Mouse (Mus musculus): ENCODE measurements around the gene Tmem63c.

The Tmem63c gene

DNA sequence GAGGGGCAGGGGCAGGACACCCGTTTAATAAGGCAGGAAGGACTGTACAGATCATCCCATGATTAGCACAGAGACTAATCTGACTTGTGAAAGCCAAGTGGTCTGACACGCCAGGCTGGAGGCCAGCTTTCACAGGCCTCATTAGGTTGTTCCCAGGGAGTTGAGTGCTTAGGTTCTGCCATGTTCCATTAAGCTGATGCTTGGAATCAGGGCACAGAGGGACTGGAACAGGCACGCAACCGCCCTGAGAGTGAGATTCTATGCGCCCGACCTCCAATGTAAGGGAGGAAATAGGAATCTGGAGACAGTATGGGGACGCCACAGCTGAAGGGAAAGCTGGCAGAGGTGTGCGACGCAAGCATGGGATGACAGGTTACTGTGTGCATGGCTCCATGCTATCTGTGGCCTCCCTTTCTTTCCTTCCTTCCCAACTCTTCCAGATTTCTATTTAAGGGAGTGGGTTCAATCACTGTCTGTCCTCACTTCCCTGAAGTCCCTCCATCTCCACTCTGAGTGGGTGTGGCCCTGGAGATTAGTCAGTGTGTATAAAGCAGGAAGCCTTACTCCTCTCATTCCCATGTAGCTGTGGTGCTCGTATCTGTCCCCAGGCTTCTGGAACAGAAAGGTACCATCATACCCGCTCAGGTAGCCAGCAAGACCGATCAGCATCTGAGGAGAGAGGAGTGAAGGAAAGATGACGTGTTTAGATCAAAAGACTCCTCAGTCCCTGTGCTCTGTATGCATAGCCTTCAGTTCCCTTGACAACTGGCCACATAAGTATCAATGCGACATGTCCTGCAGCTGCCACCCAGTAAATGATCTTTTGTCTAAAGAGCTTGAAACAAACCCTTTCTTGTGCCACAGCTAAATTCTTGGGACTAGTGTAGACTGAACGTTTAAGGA, 116.5 kb downstream of the Tmem63c start:
- no peak for DNase-seq

DNA sequence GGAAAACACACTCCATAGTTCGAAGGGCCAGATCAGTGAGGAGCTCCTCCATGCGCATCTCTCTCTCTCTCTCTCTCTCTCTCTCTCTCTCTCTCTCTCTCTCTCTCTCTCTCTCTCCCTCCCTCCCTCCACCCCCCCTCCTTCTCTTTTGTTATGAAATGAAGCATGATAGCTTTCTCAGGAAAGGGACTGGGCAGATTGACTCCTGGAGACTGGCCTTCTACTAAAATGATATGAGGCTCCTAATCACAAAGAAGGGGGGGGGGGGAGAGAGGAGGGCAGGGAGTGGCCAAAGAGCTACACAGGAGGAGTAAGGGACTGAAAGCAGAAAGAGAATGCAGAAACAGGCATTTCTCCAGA, 117.2 kb downstream of the Tmem63c start:
- no peak for DNase-seq

DNA sequence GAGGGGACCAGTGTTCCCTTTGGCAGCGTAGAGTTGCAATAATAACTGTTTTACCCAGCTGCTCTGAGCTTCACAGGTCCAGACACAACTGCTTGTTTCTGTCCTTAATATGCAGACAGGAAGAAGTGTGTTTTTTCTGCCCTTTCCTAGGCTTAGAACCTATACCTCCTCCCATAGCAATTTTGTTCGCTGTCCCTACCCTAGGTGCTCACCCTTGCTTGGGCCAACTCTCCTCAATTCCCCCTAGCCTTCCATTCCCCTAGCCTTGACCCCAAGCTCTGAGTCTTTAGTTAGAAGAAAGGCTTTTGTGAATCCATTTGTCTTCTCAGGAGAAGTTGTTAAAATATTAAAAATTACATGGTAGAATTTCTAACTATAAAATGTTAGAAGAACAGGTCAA, 117.6 kb downstream of the Tmem63c start:
- no peak for DNase-seq

Measured in cerebellum, postnatal 36 days (tissue).